Mouse (Mus musculus) olfactory bulb, adult 2 months (tissue): Measurements from ENCODE around the gene Cic. TPM values are rescaled to one million over a fixed set of nuclear protein-coding genes. Genes with fewer than 3 reads are reported as not detected.
A peak's percentile ranks its signal among the peaks of the same experiment; 100 is the strongest.

ENCODE experiments used
- H3K27ac ChIP-seq: fragments of 200-500 bp; 2 replicates; pipeline ENCODE4 v1.5.1; 2012; ENCODE audit warnings: low read depth, low read length; ENCODE audit not compliant: insufficient read depth
- H3K4me1 ChIP-seq: fragments of 200-500 bp; 2 replicates; pipeline ENCODE4 v1.6.1; 2012; ENCODE audit warnings: low read length; ENCODE audit not compliant: control insufficient read depth, insufficient read depth
- H3K4me3 ChIP-seq: fragments of 200-500 bp; 2 replicates; pipeline ENCODE4 v1.5.1; 2012; ENCODE audit warnings: mild to moderate bottlenecking, low read depth, low read length, moderate library complexity; ENCODE audit not compliant: insufficient read depth
- CTCF ChIP-seq: fragments of 200-500 bp; IDR thresholded peaks from 2 replicates; pipeline ENCODE4 v1.5.1; 2012; ENCODE audit warnings: low read depth, mild to moderate bottlenecking, low read length, moderate library complexity; ENCODE audit not compliant: insufficient read depth
- POLR2A ChIP-seq: fragments of 200-500 bp; IDR thresholded peaks from 2 replicates; pipeline ENCODE4 v1.6.1; 2012; ENCODE audit warnings: mild to moderate bottlenecking, low read depth, low read length, moderate library complexity; ENCODE audit not compliant: insufficient read depth
- WGBS: fragments of 180-500 bp; shearing (Covaris S2); methylation state at CpG from one replicate; pipeline ENCODE4 v1.1.7; 2018; 5-methylcytosine and 5-hydroxymethylcytosine counted together
- polyA plus RNA-seq: library from polyadenylated mRNA; stranded (reverse); fragments of >200 nt; gene quantifications from 2 replicates; pipeline ENCODE4 v1.2.4, GENCODE M21; 2012; ENCODE audit warnings: low replicate concordance; ENCODE audit not compliant: missing spikeins, insufficient read depth, insufficient read length

The Cic gene
- polyA plus RNA-seq, 1 experiment = 41.9 TPM

GRCm38 (mm10) chr7:25294495-25294894 is 27.0 kb downstream of the Cic start:
- Histone ChIP-seq H3K4me3 (no peak overlapping the region), H3K27ac (no peak overlapping the region), H3K4me1 (0 out of 2 replicates have a peak, but pooled peaks cover 12% of the 10 kb centered on the region)
- no peak for TF ChIP-seq POLR2A
- TF ChIP-seq CTCF = no peak
- 91% methylated on average over 4 of the region's 4 CpGs for WGBS

- 86% methylated on average over 12 of the region's 12 CpGs for WGBS
- Histone ChIP-seq H3K4me3 (no peak overlapping the region), H3K4me1 (0 out of 2 replicates have a peak, but pooled peaks cover 12% of the 10 kb centered on the region), H3K27ac (no peak overlapping the region)
- TF ChIP-seq CTCF (no peak), POLR2A (no peak)
Observed at GRCm38 (mm10) chr7:25294960-25295722, 27.6 kb downstream of the Cic start.

- Histone ChIP-seq H3K4me1 (0 out of 2 replicates have a peak, but pooled peaks cover 4% of the 10 kb centered on the region), H3K27ac (peak overlapping the region; percentile 57; the same call in 1 of the 2 replicates), H3K4me3 (peak overlapping the region; percentile 86)
- no peak for TF ChIP-seq POLR2A
- TF ChIP-seq CTCF = no peak
- under 1% methylated on average over 21 of the region's 21 CpGs for WGBS
Observed at GRCm38 (mm10) chr7:25296945-25297453, 29.5 kb downstream of the Cic start.

- H3K4me1 ChIP-seq = 0 out of 2 replicates have a peak, but pooled peaks cover 4% of the 10 kb centered on the region
- peak within 1 kb of the TSS; percentile 86 for H3K4me3 ChIP-seq
- under 1% methylated on average over 52 of the region's 52 CpGs for WGBS
- TF ChIP-seq POLR2A = no peak
- TF ChIP-seq CTCF = no peak
- peak within 1 kb of the TSS; percentile 57; the same call in 1 of the 2 replicates for H3K27ac ChIP-seq
Observed at GRCm38 (mm10) chr7:25297454-25298325, 30.2 kb downstream of the Cic start, which contains the start of gene Pafah1b3. Pafah1b3 (minus strand) TSS chr7:25297986.

- 53% methylated on average over 19 of the region's 19 CpGs for WGBS
Observed at GRCm38 (mm10) chr7:25301063-25301462, 33.6 kb downstream of the Cic start, which contains the start of gene Prr19. Prr19 (plus strand) TSS chr7:25301411.

GRCm38 (mm10) chr7:25303003-25303684 is 35.6 kb downstream of the Cic start:
- no peak overlapping the region for H3K27ac ChIP-seq
- no peak for TF ChIP-seq CTCF
- no peak overlapping the region for H3K4me3 ChIP-seq
- 80% methylated on average over 9 of the region's 9 CpGs for WGBS
- peaks cover 6% of the 10 kb centered on the region; the same call in 1 of the 2 replicates for H3K4me1 ChIP-seq

More at GRCm38 (mm10) chr7:25301063-25301462, 33.6 kb downstream of the Cic start, which contains the start of gene Prr19:
- TF ChIP-seq POLR2A = no peak
- no peak for TF ChIP-seq CTCF
- no peak within 1 kb of the TSS for H3K4me3 ChIP-seq
- 0 out of 2 replicates have a peak, but pooled peaks cover 6% of the 10 kb centered on the region for H3K4me1 ChIP-seq
- no peak within 1 kb of the TSS for H3K27ac ChIP-seq

- TF ChIP-seq POLR2A (no peak), CTCF (no peak)
- WGBS = 89% methylated on average over 3 of the region's 3 CpGs
- no peak overlapping the region for H3K4me3 ChIP-seq
- H3K4me1 ChIP-seq = peaks cover 7% of the 10 kb centered on the region; the same call in 1 of the 2 replicates
- no peak overlapping the region for H3K27ac ChIP-seq
Observed at GRCm38 (mm10) chr7:25303685-25304006, 36.1 kb downstream of the Cic start.

GRCm38 (mm10) chr7:25305481-25305880 is 38.0 kb downstream of the Cic start:
- H3K27ac ChIP-seq = no peak overlapping the region
- H3K4me3 ChIP-seq = peak overlapping the region; percentile 81
- WGBS = 0% methylated on average over 2 of the region's 2 CpGs
- H3K4me1 ChIP-seq = peaks cover 8% of the 10 kb centered on the region; the same call in 1 of the 2 replicates
- TF ChIP-seq CTCF = no peak
- no peak for TF ChIP-seq POLR2A
